Mouse (Mus musculus) ovary, adult 2 months (tissue): ENCODE measurements around the gene Rhox2g. TPM values are rescaled to one million over a fixed set of nuclear protein-coding genes. Genes with fewer than 3 reads are reported as not detected.

Experiments
- polyA plus RNA-seq: library from polyadenylated mRNA; depleted of rRNA; stranded (reverse); fragments of >200 nt; gene quantifications from 2 replicates; pipeline ENCODE4 v1.2.3, GENCODE M21; 2012; rRNA removed

Rhox2g gene
- not detected in 2 replicates for polyA plus RNA-seq

DNA sequence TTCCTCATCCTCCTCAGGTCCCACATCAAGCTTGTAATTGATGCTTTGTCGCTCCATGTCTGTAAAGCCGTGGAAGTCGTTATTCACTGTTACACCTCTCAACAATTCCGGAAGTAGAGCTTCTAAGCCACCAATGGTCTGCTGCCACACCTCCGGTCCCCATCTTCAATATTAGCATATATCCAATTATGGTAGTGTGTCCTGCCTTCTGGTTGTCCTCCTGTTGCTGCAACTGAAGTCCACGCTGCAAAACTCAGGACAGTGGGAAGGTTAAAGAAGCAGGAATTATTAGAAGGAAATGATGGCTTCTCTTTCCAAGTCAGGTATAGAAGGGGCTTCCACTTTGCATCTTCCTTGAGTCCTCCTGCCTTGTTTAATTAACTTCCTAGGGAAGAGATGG is at the start of gene Rhox2g:
Gene Rhox2g, minus strand, starts transcription at position 101 of the 400 bp plus-strand sequence.

DNA sequence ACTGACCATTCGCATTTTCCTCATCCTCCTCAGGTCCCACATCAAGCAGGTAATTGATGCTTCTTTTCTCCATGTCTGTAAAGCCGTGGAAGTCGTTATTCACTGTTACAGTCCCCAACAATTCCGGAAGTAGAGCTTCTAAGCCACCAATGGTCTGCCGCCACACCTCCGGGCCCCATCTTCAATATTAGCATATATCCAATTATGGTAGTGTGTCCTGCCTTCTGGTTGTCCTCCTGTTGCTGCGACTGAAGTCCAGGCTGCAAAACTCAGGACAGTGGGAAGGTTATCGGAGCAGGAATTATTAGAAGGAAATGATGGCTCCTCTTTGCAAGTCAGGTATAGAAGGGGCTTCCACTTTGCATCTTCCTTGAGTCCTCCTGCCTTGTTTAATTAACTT is 29.9 kb upstream of the Rhox2g start, which contains the start of gene Rhox2h:
Gene Rhox2h, minus strand, starts transcription at position 101 of the 400 bp plus-strand sequence.

DNA sequence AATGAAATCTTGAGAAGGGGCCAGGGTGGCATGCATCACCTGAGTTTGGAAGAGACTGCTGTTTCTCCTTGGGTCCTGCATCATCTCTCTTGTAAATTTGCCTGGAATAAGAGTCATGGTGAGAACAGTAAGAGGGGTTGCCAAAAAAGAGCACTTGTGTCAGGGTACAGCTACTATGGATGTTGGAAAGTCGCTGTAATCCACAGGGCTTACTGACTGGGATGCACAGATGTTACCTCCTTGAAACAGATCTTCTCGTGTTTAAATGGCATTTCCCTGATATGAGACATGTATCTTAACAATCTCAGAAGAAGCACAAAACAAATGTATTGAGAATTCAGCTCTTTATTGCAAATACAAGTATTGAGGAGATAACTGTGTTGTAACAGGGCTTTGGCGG is 25.4 kb upstream of the Rhox2g start, which contains the start of gene Rhox3h:
Gene Rhox3h, minus strand, starts transcription at position 101 of the 400 bp plus-strand sequence.

DNA sequence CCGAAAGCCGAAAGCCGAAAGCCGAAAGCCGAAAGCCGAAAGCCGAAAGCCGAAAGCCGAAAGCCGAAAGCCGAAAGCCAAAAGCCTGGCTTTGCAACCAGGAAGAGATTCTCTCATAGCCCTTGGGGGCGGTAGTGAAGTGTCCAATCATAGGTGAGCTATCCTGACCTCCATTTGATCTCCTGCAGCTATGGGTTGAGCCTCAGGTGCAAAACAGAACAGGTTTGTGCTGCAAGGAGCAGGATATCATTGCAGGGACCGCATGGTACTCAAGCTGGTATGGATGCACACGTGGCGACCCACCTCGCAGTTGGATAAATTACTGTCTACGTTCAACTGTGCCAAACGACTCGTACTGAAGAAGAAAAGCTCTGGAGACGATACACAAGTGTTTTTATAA is 8.0 kb upstream of the Rhox2g start, which contains the start of gene Rhox4g:
Gene Rhox4g, minus strand, starts transcription at position 101 of the 400 bp plus-strand sequence.

DNA sequence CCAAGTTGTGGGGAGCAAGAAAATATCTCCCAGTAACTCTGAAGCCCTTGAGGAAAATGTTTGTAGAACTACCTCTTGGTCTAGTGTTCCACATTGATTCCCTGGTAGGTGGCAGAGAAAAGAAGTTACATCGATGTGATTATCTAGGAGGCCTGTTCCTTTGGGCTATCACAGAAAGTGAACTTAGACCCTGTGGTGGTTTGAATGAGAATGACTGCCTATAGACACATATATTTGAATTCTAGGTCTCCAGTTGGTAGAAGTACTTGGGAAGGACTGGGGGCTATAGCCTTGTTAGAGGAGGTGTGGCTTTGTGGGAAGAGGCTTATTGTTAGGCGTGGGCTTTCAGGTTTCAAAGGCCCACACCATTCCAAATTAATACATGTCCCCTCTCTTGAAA is 14.8 kb downstream of the Rhox2g start, which contains the start of gene Rhox3g:
Gene Rhox3g, minus strand, starts transcription at position 101 of the 400 bp plus-strand sequence.

DNA sequence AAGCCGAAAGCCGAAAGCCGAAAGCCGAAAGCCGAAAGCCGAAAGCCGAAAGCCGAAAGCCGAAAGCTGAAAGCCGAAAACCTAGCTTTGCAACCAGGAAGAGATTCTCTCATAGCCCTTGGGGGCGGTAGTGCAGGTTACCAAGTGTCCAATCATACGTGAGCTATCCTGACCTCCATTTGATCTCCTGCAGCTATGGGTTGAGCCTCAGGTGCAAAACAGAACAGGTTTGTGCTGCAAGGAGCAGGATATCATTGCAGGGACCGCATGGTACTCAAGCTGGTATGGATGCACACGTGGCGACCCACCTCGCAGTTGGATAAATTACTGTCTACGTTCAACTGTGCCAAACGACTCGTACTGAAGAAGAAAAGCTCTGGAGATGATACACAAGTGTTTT is 35.7 kb downstream of the Rhox2g start, which contains the start of gene Rhox4f:
Gene Rhox4f, minus strand, starts transcription at position 101 of the 400 bp plus-strand sequence.

Other genes with a start within 250 kb of the Rhox2g start
- not detected in 2 replicates for gene Rhox2b, start 231.4 kb downstream of the Rhox2g start, polyA plus RNA-seq
- gene Rhox4b, start 211.0 kb downstream of the Rhox2g start, polyA plus RNA-seq = not detected in 2 replicates
- not detected in 2 replicates for gene Rhox2c, start 189.8 kb downstream of the Rhox2g start, polyA plus RNA-seq
- not detected in 2 replicates for gene Rhox3c, start 184.9 kb downstream of the Rhox2g start, polyA plus RNA-seq
- gene Rhox4c, start 163.1 kb downstream of the Rhox2g start, polyA plus RNA-seq = not detected in 2 replicates
- gene Rhox2d, start 150.0 kb downstream of the Rhox2g start, polyA plus RNA-seq = not detected in 2 replicates
- gene Rhox4d, start 129.1 kb downstream of the Rhox2g start, polyA plus RNA-seq = not detected in 2 replicates
- not detected in 2 replicates for gene Rhox2e, start 113.0 kb downstream of the Rhox2g start, polyA plus RNA-seq
- gene Rhox3e, start 101.5 kb downstream of the Rhox2g start, polyA plus RNA-seq = not detected in 2 replicates
- not detected in 2 replicates for gene Rhox4e, start 86.1 kb downstream of the Rhox2g start, polyA plus RNA-seq
- gene Rhox2f, start 72.1 kb downstream of the Rhox2g start, polyA plus RNA-seq = not detected in 2 replicates
- not detected in 2 replicates for gene Rhox3f, start 62.5 kb downstream of the Rhox2g start, polyA plus RNA-seq
- not detected in 2 replicates for gene Rhox4f, start 35.8 kb downstream of the Rhox2g start, polyA plus RNA-seq
- not detected in 2 replicates for gene Rhox3g, start 14.9 kb downstream of the Rhox2g start, polyA plus RNA-seq
- gene Rhox4g, start 7.9 kb upstream of the Rhox2g start, polyA plus RNA-seq = not detected in 2 replicates
- gene Rhox3h, start 25.3 kb upstream of the Rhox2g start, polyA plus RNA-seq = not detected in 2 replicates
- not detected in 2 replicates for gene Rhox2h, start 29.8 kb upstream of the Rhox2g start, polyA plus RNA-seq
- gene Rhox5, start 161.4 kb upstream of the Rhox2g start, polyA plus RNA-seq = not detected in 2 replicates
- gene Rhox6, start 183.4 kb upstream of the Rhox2g start, polyA plus RNA-seq = not detected in 2 replicates
- not detected in 2 replicates for gene Rhox7a, start 188.2 kb upstream of the Rhox2g start, polyA plus RNA-seq
- gene Rhox8, start 235.5 kb upstream of the Rhox2g start, polyA plus RNA-seq = 0.26 and 0.81 TPM in 2 replicates